In the genomic region with DNA sequence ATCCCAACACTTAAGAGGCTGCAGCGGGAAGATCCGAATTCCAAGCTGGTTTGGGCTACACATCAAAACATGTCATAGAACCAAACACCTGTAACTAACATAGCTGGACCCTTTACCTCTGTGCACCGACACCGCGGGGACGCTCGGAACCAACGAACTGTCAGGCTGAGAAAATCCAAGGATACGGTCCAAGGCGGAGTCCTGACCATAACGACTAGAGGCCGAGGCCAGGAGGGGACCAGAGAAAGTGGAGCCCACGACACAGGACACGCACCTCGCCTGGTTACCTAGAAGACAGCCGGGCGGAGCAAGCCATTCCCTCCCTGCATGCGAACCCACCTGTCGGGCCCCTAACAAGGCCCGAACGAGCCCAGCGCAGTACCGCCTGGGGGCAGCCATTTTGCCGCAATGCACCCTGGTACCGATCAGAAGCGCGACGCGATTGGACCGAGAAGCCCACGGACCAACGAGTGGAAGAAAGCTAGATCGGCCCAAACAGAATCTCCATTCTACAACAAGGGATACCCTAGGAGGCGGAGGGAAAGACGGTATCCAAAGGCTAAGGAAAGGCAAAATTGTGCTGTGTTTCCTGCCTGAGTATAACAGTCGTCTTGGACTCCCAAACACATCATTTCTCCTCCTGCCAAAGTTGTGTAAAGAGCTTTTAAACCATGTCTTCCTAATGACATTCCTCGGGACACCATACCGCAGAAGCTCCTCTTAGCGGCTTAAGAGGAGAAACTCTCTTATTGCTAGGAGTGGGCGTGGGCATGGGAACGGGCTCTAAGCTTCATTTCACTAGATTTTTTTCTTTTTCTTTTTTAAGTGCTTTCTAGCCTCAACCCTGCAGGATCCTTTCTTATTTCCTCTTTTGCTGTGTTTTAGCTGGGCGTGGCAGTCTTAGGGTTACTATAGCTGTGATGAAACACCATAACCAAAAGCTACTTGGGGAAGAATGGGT, we compare ENCODE assay signal across 7 mouse cellular contexts. TPM values are rescaled to one million over a fixed set of nuclear protein-coding genes. Genes with fewer than 3 reads are reported as not detected.
DNase-seq lines count a peak whose midpoint lies in the region; ATAC-seq and TF ChIP-seq lines count a peak whose summit lies in the region.

A gene (minus strand): TSS at position 423 of the 961 bp plus-strand sequence.

- H3K36me3 ChIP-seq in intestine, embryonic 16.5 days (ENCODE audit: control insufficient read depth, insufficient read depth, low read length), result peaks cover 7% of the 10 kb centered on the region
- peaks cover 4% of the 10 kb centered on the region; the same call in 1 of the 2 replicates for H3K36me3 ChIP-seq in midbrain, embryonic 11.5 days (ENCODE audit: control insufficient read depth, insufficient read depth, low read length)
- H3K36me3 ChIP-seq in small intestine, adult 2 months (ENCODE audit: control insufficient read depth, insufficient read depth, low read length), result peaks cover 10% of the 10 kb centered on the region

- peak within 1 kb of the TSS; percentile 70 for H3K4me3 ChIP-seq in intestine, embryonic 16.5 days (ENCODE audit: low read length)
- peak within 1 kb of the TSS; percentile 59 for H3K4me3 ChIP-seq in midbrain, embryonic 11.5 days (ENCODE audit: low read depth, low read length)
- peak within 1 kb of the TSS; percentile 82 for H3K4me3 ChIP-seq in small intestine, adult 2 months (ENCODE audit: low read depth, low read length)

- TF ChIP-seq POLR2A in small intestine, adult 2 months (IDR thresholded peaks at IDR 0.05; ENCODE audit: low read depth, low read length), result peak; percentile 56; the same call in 1 of the 2 replicates

- under 1% methylated on average over 42 of the region's 42 CpGs for WGBS in intestine, embryonic 16.5 days
- WGBS in midbrain, embryonic 11.5 days, result 1% methylated on average over 42 of the region's 42 CpGs
- 1% methylated on average over 42 of the region's 42 CpGs for WGBS in small intestine, adult 2 months

- peak; percentile 98 for ATAC-seq in intestine, embryonic 16.5 days
- ATAC-seq in midbrain, embryonic 11.5 days (ENCODE audit: low FRiP score), result peak; percentile 90

- H3K9ac ChIP-seq in intestine, embryonic 16.5 days (ENCODE audit: low read depth, low read length), result peak within 1 kb of the TSS; percentile 88
- H3K9ac ChIP-seq in midbrain, embryonic 11.5 days (ENCODE audit: low read length), result peak within 1 kb of the TSS; percentile 66

- intact Hi-C loops in left cerebral cortex, postnatal 36 days (cut with DNase I), result loop anchor here (1.0 kb wide), 1 partner anchor 14 kb away; a partner anchor contains a TSS

- 0 out of 2 replicates have a peak within 1 kb of the TSS, but pooled peaks have one; percentile 3 for H3K27ac ChIP-seq in intestine, embryonic 16.5 days (ENCODE audit: low read length)
- H3K27ac ChIP-seq in midbrain, embryonic 11.5 days (ENCODE audit: low read depth, low read length), result peak within 1 kb of the TSS; percentile 12; the same call in 1 of the 2 replicates
- no peak within 1 kb of the TSS for H3K27ac ChIP-seq in small intestine, adult 2 months (ENCODE audit: insufficient read depth, low read depth, low read length)

- no peaks in the 10 kb centered on the region for H3K9me3 ChIP-seq in intestine, embryonic 16.5 days (ENCODE audit: control insufficient read depth, low read length)
- no peaks in the 10 kb centered on the region for H3K9me3 ChIP-seq in midbrain, embryonic 11.5 days (ENCODE audit: control insufficient read depth, low read length)

- no peaks in the 10 kb centered on the region for H3K27me3 ChIP-seq in intestine, embryonic 16.5 days (replicated peaks; ENCODE audit: control insufficient read depth, insufficient read depth, low read length)
- no peaks in the 10 kb centered on the region for H3K27me3 ChIP-seq in midbrain, embryonic 11.5 days (ENCODE audit: control insufficient read depth, insufficient read depth, low read length)
- H3K27me3 ChIP-seq in small intestine, adult 2 months (ENCODE audit: control insufficient read depth, insufficient read depth, low read length), result no peaks in the 10 kb centered on the region

- no peak for TF ChIP-seq CTCF in small intestine, adult 2 months (IDR thresholded peaks at IDR 0.05; ENCODE audit: extremely low read depth, insufficient read length, insufficient replicate concordance, low read depth, low read length)

- peak; percentile 92 for DNase-seq in adrenal gland, adult 2 months
- peak; percentile 83 for DNase-seq in embryo, embryonic 9.5 days (ENCODE audit: extremely low spot score)
- DNase-seq in gastrocnemius, postnatal 4 days (ENCODE audit: low spot score in 2 of 2), result peak; percentile 58 to 82
- peak; percentile 84 to 89 for DNase-seq in left cerebral cortex, postnatal 36 days (ENCODE audit: low spot score in 2 of 2)
- DNase-seq in midbrain, embryonic 11.5 days (ENCODE audit: low spot score, missing footprints), result peak; percentile 97

- H3K4me2 ChIP-seq in intestine, embryonic 16.5 days (ENCODE audit: low read depth, low read length), result peak within 1 kb of the TSS; percentile 81
- H3K4me2 ChIP-seq in midbrain, embryonic 11.5 days, result peak within 1 kb of the TSS; percentile 72

- peaks cover 7% of the 10 kb centered on the region for H3K4me1 ChIP-seq in intestine, embryonic 16.5 days (ENCODE audit: control insufficient read depth, insufficient read depth, low read length)
- H3K4me1 ChIP-seq in midbrain, embryonic 11.5 days (ENCODE audit: control insufficient read depth, insufficient read depth, low read length), result peaks cover 8% of the 10 kb centered on the region
- no peaks in the 10 kb centered on the region for H3K4me1 ChIP-seq in small intestine, adult 2 months (ENCODE audit: control insufficient read depth, insufficient read depth, insufficient read length, low read length)

RNA-seq across cellular contexts. Expression of the gene that starts here (rescaled TPM):
- total RNA-seq in adrenal gland, adult 2 months (2021), result 10 to 100 TPM; 30.1 to 35.0 TPM
- polyA plus RNA-seq in adrenal gland, adult 2 months (2012; rRNA removed), result 42.0 and 49.7 TPM in 2 replicates
- total RNA-seq in gastrocnemius, postnatal 4 days (2021), result 10 to 100 TPM; 20.9 to 21.4 TPM
- polyA plus RNA-seq in intestine, embryonic 16.5 days (2015; fragmentation: Nextera tagmentation; extraction: Ambion mirVana), result 29.2 and 31.2 TPM in 2 replicates
- 10 to 100 TPM; 18.9 to 19.1 TPM for total RNA-seq in left cerebral cortex, postnatal 36 days (2021)
- polyA plus RNA-seq in midbrain, embryonic 11.5 days (2014; fragmentation: Nextera tagmentation; extraction: Ambion mirVana), result 39.0 and 39.6 TPM in 2 replicates
- 12.2 and 17.3 TPM in 2 replicates for polyA plus RNA-seq in small intestine, adult 2 months (2012; rRNA removed)
